Comparison of ENCODE assay signal across 13 mouse cellular contexts in the genomic region with DNA sequence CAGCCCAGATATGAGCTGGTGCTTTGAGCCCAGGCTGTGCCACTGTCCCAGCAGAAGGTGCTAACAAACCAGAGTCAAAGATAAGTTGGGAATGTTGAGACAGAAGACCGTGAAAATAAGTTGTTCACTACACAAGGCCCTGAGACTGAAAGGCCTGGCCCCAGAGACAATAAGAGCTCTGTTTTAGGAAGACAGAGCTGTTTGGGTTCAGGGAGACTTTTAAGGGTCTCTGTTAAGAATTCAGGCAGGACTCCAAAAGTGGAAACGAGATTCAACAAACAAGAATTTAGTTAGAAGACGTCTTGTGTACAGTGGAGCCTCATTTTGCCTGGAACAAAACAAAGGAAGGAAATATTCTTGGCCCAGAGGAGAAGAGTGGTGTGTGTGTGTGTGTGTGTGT. TPM values are rescaled to one million over a fixed set of nuclear protein-coding genes. Genes with fewer than 3 reads are reported as not detected.
DNase-seq lines count a peak whose midpoint lies in the region; ATAC-seq lines count a peak whose summit lies in the region.
"Had no signal": no experiment of that assay in that cellular context is flagged by ENCODE, and none has a peak within 500 bp of the region (broad histone marks: within the 10 kb centered on the region; RNA-seq: fewer than 3 reads in every experiment).

No protein-coding gene starts in this region.

- no peak for ATAC-seq in heart, embryonic 12.5 days (ENCODE audit: insufficient number of reproducible peaks, low FRiP score)
- ATAC-seq in neural tube, embryonic 13.5 days (ENCODE audit: low read depth): peak; percentile 15; the same call in 1 of the 2 replicates
- no peak for ATAC-seq in liver, embryonic 15.5 days (ENCODE audit: insufficient read depth)

- H3K4me3 ChIP-seq in heart, embryonic 12.5 days: no peak overlapping the region
- H3K4me3 ChIP-seq in neural tube, embryonic 13.5 days: no peak overlapping the region
- no peak overlapping the region for H3K4me3 ChIP-seq in liver, embryonic 15.5 days (replicated peaks)

- no peaks in the 10 kb centered on the region for H3K9me3 ChIP-seq in heart, embryonic 12.5 days (replicated peaks)
- H3K9me3 ChIP-seq in neural tube, embryonic 13.5 days: no peaks in the 10 kb centered on the region
- H3K9me3 ChIP-seq in liver, embryonic 15.5 days (replicated peaks): no peaks in the 10 kb centered on the region

- no peak overlapping the region for H3K4me2 ChIP-seq in heart, embryonic 12.5 days
- no peak overlapping the region for H3K4me2 ChIP-seq in neural tube, embryonic 13.5 days
- no peak overlapping the region for H3K4me2 ChIP-seq in liver, embryonic 15.5 days

- H3K27me3 ChIP-seq in heart, embryonic 12.5 days (replicated peaks): no peaks in the 10 kb centered on the region
- H3K27me3 ChIP-seq in neural tube, embryonic 13.5 days: no peaks in the 10 kb centered on the region
- H3K27me3 ChIP-seq in liver, embryonic 15.5 days: no peaks in the 10 kb centered on the region

- no peak overlapping the region for H3K9ac ChIP-seq in heart, embryonic 12.5 days
- no peak overlapping the region for H3K9ac ChIP-seq in neural tube, embryonic 13.5 days
- no peak overlapping the region for H3K9ac ChIP-seq in liver, embryonic 15.5 days

- peaks cover 25% of the 10 kb centered on the region for H3K36me3 ChIP-seq in heart, embryonic 12.5 days
- peaks cover 17% of the 10 kb centered on the region for H3K36me3 ChIP-seq in neural tube, embryonic 13.5 days
- peaks cover 87% of the 10 kb centered on the region for H3K36me3 ChIP-seq in liver, embryonic 15.5 days (replicated peaks)

- peaks cover 31% of the 10 kb centered on the region for H3K4me1 ChIP-seq in heart, embryonic 12.5 days (replicated peaks)
- peaks cover 21% of the 10 kb centered on the region for H3K4me1 ChIP-seq in neural tube, embryonic 13.5 days (replicated peaks)
- H3K4me1 ChIP-seq in liver, embryonic 15.5 days (replicated peaks): peaks cover 81% of the 10 kb centered on the region

- WGBS in heart, embryonic 12.5 days: 52% methylated on average over 3 of the region's 3 CpGs
- 43% methylated on average over 3 of the region's 3 CpGs for WGBS in neural tube, embryonic 13.5 days
- 75% methylated on average over 3 of the region's 3 CpGs for WGBS in liver, embryonic 15.5 days (ENCODE audit: insufficient replicate concordance)

- peak overlapping the region; percentile 36; the same call in 1 of the 2 replicates for H3K27ac ChIP-seq in heart, embryonic 12.5 days (ENCODE audit: poor library complexity, severe bottlenecking)
- peak overlapping the region; percentile 74 for H3K27ac ChIP-seq in neural tube, embryonic 13.5 days (replicated peaks)
- H3K27ac ChIP-seq in liver, embryonic 15.5 days (replicated peaks): peak overlapping the region; percentile 35

- no peak for DNase-seq in heart, postnatal 4 days
- DNase-seq in neural tube, embryonic 10.5 days (ENCODE audit: extremely low spot score, low spot score): no peak
- no peak for DNase-seq in frontal cortex, adult 2 months (ENCODE audit: extremely low spot score in 1 of 2, low spot score in 1 of 2)
- no peak for DNase-seq in embryo, embryonic 10.5 days (ENCODE audit: low spot score)
- DNase-seq in embryo, embryonic 11 days: no peak
- DNase-seq: cerebellum, postnatal 25 days; gastrocnemius, postnatal 36 days; thymus, postnatal 25 days had no signal

RNA-seq across cellular contexts. Expression of a gene that starts 6.8 kb away (rescaled TPM):
- polyA plus RNA-seq in heart, embryonic 12.5 days (2016; fragmentation: Nextera tagmentation; extraction: Ambion mirVana): 51.3 and 52.2 TPM in 2 replicates
- total RNA-seq in heart, postnatal 4 days (2021): 10 to 100 TPM; 29.9 to 33.8 TPM
- polyA plus RNA-seq in neural tube, embryonic 13.5 days (2015; fragmentation: Nextera tagmentation; extraction: Ambion mirVana): 39.9 and 40.6 TPM in 2 replicates
- polyA plus RNA-seq in liver, embryonic 15.5 days (2015; fragmentation: Nextera tagmentation; extraction: Ambion mirVana): 86.9 and 90.8 TPM in 2 replicates
- 33.8 and 36.4 TPM in 2 replicates for polyA plus RNA-seq in frontal cortex, adult 2 months (2012; rRNA removed)

RNA-seq across cellular contexts. Expression of a gene that starts 12.1 kb away (rescaled TPM):
- polyA plus RNA-seq in heart, embryonic 12.5 days (2016; fragmentation: Nextera tagmentation; extraction: Ambion mirVana): not detected in 2 replicates
- total RNA-seq in heart, postnatal 4 days (2021): not detected
- not detected in 2 replicates for polyA plus RNA-seq in neural tube, embryonic 13.5 days (2015; fragmentation: Nextera tagmentation; extraction: Ambion mirVana)
- polyA plus RNA-seq in liver, embryonic 15.5 days (2015; fragmentation: Nextera tagmentation; extraction: Ambion mirVana): 0.31 TPM in 1 of 2 replicates, not detected in the other
- polyA plus RNA-seq in frontal cortex, adult 2 months (2012; rRNA removed): not detected in 2 replicates
- total RNA-seq: gastrocnemius, postnatal 36 days; left cerebral cortex, postnatal 14 days had no signal
- polyA plus RNA-seq: C2C12 had no signal

RNA-seq across cellular contexts. Expression of a gene that starts 26.6 kb away (rescaled TPM):
- polyA plus RNA-seq in heart, embryonic 12.5 days (2016; fragmentation: Nextera tagmentation; extraction: Ambion mirVana): 40.1 and 42.6 TPM in 2 replicates
- total RNA-seq in heart, postnatal 4 days (2021): 10 to 100 TPM; 66.2 to 67.4 TPM
- polyA plus RNA-seq in neural tube, embryonic 13.5 days (2015; fragmentation: Nextera tagmentation; extraction: Ambion mirVana): 11.8 and 13.1 TPM in 2 replicates
- 29.9 and 34.7 TPM in 2 replicates for polyA plus RNA-seq in liver, embryonic 15.5 days (2015; fragmentation: Nextera tagmentation; extraction: Ambion mirVana)
- polyA plus RNA-seq in frontal cortex, adult 2 months (2012; rRNA removed): 11.1 and 14.8 TPM in 2 replicates
